Mouse (Mus musculus): ENCODE results near the gene Sema7a.

Gene Sema7a

GRCm38 (mm10) chr9:57939431-57940348, at the start of gene Sema7a:
Gene Sema7a, plus strand, starts transcription at chr9:57940112.
- peak; percentile 49 for DNase-seq (ENCODE audit: low spot score)

DNA sequence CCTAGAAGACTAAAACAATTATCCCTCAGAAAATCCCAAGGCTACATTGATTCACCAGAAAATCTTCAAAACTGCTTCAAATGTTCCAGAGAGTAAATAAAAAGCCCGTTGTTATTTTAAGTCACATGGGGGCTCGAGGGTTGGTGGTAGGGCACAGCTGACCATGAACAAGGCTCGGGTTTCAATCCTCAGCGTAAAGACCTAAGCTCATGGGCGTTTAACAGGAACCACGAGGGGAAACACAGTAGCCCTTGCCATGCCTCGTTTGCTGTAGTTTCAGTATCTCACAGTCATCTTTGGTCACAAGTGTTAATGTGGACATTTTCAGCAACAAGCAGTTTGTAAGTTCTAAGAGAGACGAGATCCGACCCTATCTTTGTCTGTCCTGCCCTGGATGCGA, 39.4 kb upstream of the Sema7a start:
- no peak for DNase-seq (ENCODE audit: low spot score)

DNA sequence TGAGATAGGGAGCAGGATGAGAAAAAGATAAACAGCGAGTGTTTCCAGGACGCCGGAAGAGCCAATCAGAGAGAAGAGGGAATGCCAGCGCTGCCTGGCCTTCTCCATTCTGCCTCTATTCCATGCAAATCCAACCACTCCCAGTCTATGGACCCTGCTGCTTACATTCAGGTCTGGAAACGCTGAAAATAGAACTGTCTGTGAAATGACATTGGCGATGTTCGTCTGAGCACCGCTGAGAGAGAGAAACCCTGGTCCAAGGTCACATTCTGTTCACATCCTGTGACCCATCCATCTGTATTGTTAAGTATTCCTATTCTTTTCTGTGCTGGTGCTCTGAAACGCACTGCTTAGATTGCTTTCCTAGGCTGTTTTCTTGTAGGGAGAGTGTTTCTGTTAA, 38.7 kb upstream of the Sema7a start:
- no peak for DNase-seq (ENCODE audit: low spot score)

DNA sequence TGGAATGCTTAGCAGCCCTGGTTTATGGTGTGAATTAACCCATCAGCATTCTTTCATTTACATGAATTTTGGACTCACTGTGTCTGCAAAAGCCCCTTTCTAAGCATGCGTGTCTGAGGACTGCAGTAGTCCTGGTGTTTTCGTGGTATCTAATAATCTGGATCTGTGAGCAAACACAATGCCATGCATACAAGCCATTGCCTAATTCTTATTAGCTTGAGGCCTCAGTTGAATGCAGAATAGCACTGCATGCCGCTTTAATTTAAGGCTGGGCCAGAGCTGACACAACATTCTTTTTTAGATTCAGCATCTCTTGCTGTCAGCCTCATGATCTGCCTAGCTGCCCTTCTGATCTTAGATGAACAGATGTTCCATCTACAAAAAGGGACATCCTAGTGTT, 38.3 kb upstream of the Sema7a start:
- DNase-seq (ENCODE audit: low spot score): no peak

GRCm38 (mm10) chr9:57902132-57902531, 37.8 kb upstream of the Sema7a start:
- no peak for DNase-seq (ENCODE audit: low spot score)

DNA sequence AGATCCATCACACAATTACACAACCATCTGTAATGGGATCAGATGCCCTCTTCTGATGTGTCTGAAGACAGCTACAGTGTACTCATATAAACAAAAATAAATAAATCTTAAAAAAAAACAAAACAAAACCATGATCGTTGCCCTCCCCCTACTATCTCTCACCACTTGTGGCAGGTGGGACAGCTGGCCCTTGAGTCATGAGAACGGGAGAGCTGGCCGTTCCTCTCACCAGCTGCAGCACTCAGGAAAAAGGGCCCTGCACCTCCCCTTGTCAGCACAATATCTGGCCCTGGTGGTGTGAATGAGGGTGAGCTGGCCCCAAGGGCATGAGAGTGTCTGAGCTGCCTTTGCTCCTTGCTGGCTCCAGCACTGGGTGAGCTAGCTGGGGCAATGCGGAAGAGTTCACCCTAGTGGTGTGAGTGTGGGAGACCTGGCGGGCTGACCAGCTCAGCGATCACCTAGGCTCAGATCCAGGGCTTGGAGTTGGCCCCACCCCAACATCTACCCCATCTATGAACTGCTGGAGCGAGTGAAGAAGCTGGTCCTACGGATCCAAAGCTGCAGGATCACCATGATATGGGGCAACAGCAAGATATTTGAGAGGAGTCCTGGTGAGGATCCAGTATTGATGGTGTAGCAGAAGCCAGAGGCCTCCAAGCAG, 36.2 kb upstream of the Sema7a start:
- no peak for DNase-seq (ENCODE audit: low spot score)

- DNase-seq (ENCODE audit: low spot score): no peak
Observed at GRCm38 (mm10) chr9:57904250-57904644, 35.7 kb upstream of the Sema7a start.

- DNase-seq (ENCODE audit: low spot score): no peak
Observed at GRCm38 (mm10) chr9:57907206-57907605, 32.7 kb upstream of the Sema7a start.

DNA sequence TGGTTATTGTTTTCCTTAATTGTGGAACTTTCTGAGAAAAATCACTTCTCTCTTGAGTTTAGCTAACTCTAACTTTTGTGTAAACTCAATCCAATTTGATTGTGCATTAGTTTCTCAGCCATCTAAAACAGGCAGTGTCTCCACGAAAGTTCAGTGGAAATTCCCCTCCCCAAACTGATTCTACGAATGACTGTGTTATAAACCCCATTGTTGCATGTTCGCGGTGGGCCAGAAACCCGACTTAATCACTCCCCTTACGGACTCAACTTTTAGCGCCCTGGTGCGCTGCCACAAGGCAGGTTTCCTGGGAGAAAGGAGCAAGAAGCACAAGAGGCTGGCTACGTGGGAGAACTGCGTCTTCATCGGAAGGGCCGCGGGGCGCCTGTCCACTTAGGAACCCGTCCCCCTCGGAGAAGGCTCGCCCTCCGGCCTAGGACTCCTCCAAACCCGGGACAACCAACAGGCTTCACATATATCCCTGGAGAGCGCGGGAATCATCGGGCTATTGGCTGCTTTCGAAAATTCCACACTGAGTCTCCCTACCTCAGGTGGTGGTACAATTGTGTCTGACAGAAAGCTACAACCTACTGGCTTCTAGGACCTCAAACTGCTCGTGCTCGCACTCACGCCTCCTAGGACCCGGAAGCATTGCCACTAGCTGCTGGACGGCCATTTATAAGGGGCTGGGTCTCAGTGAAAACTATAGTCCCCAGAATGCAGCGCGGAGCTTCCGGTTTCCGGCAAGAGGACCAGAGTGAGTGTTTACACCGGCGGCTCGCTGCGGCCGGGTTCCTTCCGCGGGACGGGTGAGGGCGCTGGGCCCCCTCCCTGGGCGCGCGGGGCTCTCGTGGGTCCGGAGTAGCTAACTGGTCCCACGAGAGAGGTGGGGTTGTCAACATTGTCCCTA, 29.4 kb upstream of the Sema7a start, which contains the start of gene Ubl7:
TSS of gene Ubl7 (plus strand) at position 726 of the 907 bp plus-strand sequence.
- peak; percentile 68 for DNase-seq (ENCODE audit: low spot score)

DNA sequence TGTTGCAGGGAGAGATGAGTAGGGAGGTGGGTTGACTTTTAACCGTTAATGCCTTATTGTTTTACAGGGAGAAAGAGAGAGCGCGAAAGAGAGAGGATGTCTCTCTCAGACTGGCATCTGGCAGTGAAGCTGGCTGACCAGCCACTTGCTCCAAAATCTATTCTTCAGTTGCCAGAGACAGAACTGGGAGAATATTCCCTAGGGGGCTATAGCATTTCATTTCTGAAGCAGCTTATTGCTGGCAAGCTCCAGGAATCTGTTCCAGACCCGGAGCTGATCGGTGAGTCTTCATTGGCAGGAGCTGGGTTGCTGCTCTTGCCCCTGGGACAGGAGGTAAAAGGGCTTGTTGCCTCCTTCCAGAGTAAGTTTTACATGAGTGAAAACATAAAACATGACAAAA, 27.3 kb upstream of the Sema7a start:
- DNase-seq (ENCODE audit: low spot score): no peak

GRCm38 (mm10) chr9:57921491-57922060, 18.3 kb upstream of the Sema7a start:
- DNase-seq (ENCODE audit: low spot score): no peak

DNA sequence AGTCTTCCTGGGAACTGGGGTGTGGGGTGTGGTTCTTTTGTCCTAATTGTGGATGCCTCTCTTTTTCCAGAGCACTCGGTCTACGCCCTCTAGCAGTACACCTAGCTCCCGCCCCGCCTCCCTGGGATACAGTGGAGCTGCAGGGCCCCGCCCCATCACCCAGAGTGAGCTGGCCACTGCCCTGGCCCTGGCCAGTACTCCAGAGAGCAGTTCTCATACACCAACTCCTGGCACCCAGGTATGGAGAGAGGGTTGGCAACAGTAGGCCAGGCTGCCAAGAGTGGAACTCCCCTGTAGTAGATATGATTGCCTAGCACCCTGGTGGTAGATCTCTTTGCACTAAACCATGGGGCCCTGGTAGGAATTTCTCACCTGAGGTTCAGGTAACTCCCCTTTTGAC, 17.5 kb upstream of the Sema7a start:
- no peak for DNase-seq (ENCODE audit: low spot score)

DNA sequence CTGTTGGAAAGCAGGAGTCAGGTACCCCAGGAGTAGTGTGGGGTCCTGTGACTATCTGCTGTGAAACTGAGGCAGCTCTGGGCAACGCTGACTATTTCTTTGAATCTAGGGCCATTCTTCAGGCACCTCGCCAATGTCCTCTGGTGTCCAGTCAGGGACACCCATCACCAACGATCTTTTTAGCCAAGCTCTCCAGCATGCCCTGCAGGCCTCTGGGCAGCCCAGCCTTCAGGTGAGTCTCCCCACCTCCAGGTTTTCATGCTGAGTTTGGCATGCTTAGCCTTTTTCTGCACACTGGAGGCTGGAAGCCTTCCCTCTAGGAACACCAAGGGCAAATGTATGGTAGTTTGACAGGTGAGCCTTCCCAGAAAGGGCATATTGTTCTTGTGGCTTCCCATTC, 16.9 kb upstream of the Sema7a start:
- no peak for DNase-seq (ENCODE audit: low spot score)

DNA sequence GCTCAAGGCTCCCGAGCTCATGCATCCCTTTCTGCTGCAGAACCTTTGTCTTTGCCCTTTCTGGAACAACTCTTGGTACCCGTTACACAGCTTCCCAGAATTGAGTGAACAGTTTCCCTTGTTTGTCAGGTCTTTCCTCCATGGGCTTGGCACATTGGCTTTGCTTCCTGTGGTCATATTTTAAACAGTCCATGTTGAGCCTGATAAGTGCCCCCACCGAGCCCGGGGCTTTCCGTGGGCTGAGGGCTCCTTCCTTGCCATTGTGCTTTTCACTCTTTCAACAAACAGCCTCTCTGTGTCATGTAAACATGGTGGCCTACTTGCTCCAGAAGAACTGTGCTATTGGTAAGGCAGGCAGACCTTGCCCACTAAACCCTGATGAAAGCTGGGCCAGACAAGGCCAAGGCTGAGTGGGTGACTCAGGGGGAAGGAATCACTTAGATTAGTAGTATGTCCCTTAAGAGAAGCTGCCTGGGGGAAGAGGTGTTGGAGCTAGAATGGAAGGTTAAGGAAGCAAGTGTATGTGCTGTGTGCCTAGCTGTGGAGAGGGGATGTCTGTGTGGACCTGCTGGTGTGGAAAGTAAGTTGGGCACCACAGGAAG, 8.6 kb upstream of the Sema7a start:
- no peak for DNase-seq (ENCODE audit: low spot score)

DNA sequence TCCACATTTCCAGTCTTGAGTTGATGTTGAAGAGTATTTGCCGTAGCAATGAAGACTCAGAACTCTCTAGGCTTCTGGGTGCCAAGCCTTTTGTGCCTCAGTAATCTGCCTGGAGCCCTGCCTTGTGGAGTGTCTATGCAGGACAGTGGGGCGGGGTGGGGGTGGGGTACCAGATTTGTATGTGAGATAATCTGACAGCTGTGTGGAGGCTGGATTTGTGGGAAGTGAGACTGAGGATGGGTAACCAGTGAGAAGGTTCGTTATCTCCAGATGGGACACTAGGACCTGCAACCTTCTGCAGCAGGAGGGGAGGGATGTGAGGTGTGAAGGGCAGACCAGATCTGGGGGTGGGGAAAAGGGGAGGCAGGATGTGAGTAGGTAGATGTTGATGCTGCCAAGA, 7.7 kb upstream of the Sema7a start:
- DNase-seq (ENCODE audit: low spot score): no peak

- DNase-seq (ENCODE audit: low spot score): no peak
Observed at GRCm38 (mm10) chr9:57932831-57933602, 6.9 kb upstream of the Sema7a start.

GRCm38 (mm10) chr9:57935683-57936437, 4.1 kb upstream of the Sema7a start:
- peak; percentile 64 for DNase-seq (ENCODE audit: low spot score)

- DNase-seq (ENCODE audit: low spot score): no peak
Observed at GRCm38 (mm10) chr9:57937171-57937570, 2.7 kb upstream of the Sema7a start.

DNA sequence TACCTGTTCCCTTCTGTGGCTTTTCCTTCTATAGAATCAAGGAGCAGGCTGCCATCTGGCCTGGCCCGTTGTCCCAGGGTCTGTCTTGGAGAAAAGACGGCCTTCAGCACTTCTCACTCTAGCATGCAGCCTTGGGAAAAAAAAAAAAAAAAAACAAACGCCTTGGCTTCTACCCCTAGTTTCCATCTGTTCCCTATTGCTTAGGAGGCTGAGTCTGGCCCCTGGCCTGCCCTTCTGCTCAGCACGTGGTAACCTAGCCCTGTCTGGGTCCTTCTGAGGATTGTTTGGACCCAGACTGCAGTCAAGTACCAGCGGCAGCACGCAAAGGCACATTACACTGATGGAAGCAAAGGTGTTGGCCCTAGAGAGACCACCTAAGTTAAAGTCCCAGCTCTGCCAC, 2.3 kb upstream of the Sema7a start:
- DNase-seq (ENCODE audit: low spot score): no peak

Data from ovary, postnatal 10 days (tissue).